Mouse (Mus musculus) c-Kit-negative CD71-positive TER-119-positive erythroid progenitor cells, embryonic 14.5 days (primary cell): ENCODE data around the gene Fbxo8.

Experiments used
- DNase-seq: peaks from one replicate; pipeline ENCODE4 v3.0.0-alpha.2; 2013; ENCODE audit warnings: low read depth, low spot score

Gene Fbxo8

DNA sequence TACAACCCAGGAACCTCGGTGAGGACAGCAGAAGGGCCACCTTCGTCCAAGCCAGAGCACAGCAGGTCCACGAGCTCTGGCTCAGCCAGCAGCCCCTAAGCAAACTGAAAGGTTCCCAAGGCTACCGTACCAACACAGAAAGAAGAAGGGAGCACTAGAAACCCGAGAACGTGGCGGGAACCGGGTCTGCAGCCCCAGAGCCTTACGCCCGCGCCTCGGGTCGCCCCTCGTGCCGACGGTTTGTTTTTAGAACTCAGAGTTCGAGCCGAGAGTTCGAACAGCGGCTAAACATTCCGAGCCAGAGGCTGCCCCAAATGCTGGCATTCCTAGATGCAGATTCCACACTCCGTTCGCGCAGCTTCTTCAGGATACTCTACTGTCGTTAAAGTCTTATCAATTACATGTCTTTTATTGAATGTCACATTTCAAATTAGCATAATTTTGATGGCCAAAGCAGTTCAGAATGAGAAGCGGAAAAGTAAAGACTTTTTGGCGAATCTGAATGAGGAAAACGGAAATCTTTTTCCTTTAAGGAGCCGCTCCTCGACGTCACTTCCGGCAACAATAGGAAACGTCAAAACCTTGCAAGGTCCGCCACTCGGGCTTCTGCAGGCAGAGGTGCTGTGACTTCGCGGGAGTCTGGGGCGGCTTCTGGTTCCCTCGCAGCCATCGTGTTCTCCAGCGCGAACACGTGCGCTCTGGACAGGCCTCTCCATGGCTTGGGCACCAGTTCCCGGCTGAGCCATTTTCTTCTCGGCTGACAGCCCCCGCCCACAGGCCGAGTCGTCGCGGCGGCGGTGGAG lies at the start of gene Fbxo8, which contains the start of gene Cep44:
Gene Fbxo8 (plus strand): TSS at position 533 of the 803 bp plus-strand sequence.
Gene Cep44 (minus strand): TSS at position 490 of the 803 bp plus-strand sequence.
- peak; percentile 71 for DNase-seq

DNA sequence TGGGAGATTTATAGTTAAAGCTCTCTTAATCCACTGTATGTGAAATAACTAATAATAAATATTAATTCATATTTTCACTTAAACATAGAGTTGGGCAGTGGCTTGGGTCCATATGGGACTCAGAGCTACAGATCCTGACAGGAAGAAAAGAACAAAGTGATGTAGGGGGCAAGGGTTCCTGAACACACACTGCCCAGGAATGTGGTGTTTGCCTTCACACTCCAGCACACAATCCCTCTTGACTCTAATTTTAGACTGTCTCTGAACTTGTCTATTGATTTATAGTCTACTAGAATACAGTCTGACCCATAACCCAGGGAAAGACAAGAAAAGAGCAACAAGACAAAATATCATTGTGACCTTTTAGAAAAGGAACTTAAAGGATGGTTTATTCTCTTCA lies 49.0 kb upstream of the Fbxo8 start:
- no peak for DNase-seq

DNA sequence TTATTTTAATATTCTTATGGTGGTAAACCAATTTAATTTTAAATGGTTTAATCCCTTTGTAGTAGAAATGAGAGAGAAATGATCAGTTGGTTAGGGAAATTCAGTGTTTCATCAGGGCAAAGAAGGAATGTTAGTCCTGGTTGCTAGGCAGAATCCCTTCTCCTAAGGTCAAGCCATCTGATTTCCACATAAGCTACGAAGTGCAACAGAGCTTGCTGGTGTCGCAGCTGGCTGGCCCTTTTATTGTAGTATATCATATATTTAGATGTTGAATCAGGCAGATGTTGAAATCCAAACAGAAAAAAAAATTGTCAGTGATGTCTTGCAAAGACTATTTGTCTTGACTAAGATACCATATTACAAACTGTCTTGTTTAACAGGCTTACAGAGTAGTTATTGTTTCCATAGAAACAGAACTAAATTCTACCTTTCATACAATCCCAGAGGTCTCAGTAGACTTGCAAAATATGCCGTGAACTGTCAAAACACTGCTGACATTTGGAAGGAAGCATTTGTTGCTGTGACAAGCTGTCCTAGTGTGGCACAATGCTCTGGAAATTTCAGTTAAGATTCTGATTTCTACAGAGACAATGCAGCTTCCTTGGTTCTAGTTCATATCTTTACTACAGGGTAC lies 42.5 kb upstream of the Fbxo8 start:
- no peak for DNase-seq

DNA sequence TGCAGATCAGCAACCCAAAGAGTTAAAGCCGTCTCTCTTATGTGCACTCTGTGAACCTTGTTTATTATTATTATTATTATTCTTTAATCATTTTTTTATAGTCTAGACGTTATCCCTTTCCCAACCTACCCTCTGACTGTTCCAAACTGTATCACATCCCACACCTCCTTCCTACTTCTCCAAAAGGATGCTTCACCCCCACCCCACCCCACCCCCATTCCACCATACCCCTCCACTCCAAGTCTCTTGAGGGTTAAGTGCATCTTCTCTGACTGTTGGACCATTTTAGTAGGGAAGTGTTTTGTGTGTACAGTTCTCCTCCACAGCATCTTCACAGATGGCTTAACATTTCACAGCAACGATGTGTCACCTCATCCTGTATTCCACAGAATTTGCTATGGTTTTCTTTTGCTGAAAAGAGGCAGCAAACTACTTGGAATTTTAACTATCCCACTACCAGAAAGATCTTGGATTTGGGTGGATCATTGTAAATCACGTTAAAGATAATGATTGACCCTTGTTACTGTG lies 41.9 kb upstream of the Fbxo8 start:
- no peak for DNase-seq

DNA sequence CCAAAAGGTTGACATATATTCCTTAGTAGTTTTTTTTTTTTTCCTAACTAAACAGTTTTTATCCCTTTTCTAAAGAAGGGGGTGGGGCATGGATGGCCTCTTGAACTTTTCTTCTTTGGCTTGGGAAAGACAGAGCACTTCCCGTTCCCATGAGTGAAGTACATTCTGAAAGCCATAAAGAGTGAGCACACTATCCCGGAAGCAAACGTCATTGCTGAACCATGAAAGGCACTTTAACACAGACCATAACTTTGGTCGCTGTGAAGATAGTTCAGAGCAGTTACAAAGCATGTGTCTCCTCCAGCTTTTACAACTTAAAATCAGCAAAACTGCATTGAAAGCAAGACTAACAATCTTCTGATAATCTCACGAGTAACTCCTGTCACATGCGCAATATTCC lies 32.0 kb upstream of the Fbxo8 start:
- DNase-seq: no peak

DNA sequence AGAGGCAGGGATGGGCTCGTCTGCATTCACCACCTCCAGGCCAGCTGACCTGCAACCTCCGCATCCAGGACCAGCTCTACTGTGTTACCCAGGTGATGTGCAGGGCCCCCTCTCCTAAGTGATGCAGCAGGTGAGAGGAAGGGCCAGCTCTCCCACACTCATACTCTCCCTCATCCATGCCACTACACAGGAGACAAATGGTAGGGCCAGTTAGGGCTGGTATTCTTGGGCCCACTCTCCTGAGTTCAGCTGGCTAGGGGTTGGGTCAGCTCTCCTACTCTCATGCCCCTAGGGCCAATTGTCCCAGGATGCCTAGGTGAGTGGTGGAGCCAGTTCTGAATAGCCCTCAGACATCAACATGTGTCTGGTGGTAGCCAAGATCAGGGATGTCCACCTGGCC lies 30.6 kb upstream of the Fbxo8 start:
- no peak for DNase-seq

DNA sequence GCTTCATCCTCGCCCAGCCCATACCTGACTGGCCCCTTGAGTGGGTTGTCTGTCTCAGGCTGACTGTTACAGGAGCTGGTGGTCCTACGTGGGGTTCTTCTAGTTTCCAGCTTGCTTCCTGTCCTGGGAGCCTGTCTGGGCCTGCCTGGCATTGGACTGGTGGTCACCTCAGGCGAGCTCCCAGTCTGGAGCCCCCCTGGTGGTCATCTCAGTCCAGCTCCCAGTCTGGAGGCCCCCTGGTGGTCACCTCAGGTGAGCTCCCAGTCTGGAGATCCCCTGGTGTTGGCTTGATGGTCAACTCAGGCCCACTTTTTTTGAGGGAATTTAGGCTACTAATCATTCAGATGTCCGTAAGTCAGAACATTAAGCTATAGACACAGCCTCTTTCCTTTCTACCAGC lies 29.8 kb upstream of the Fbxo8 start:
- no peak for DNase-seq

DNA sequence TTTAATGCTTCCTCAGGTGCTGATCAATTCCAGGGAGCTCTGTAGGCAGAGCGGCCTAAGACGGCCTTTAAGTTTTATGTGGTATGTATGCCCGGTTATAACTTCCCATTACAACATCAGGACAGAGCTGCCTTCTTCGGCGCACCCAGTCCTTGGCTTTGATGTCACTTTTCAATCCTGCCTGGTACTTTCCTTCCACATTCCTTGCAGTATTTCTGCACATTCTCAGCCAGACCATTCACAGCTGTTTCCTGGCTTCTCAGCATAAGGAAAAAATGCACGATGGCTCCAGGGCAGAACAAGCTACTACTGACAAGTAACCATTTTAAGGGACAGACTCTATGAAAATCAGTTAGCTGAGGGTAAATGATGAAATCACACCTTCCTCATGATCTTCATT lies 22.0 kb upstream of the Fbxo8 start:
- DNase-seq: no peak

DNA sequence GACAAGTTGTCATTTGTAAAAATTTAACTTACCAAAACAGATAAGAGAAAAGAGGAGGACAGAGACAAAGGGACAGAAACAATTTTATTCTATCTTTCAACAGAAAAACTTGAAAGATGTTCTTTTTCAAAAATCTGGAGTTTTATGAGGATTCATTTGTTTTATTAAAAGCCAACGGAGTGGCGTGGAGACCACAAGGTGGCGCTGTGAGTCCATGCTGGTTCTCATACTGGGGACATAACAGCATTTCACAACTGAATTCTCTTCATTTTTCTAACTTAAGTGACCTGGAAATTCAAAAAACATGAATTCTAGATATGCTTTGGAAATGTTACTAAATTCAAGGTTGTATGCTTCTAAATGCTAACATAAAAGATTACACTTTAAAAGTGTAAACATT lies 20.5 kb upstream of the Fbxo8 start:
- peak; percentile 38 for DNase-seq

DNA sequence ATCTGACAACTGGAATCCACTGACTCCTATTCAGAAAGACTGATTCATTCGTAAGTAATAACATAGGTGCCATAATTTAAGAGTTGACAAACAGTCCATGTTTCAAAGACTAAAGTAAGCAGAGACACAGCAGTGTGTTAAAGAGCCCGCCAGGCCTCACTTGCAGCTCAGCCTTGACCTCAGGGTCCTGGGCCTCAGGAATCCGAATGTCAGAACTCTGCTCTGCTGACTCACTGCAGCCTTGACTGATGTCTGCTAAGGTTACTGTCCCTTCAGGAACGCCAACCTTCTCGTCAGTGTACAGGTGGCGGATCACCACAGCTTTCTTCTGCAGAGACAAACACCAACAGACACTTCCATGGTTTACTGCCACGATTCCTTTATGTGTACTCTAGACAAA lies 10.2 kb upstream of the Fbxo8 start:
- no peak for DNase-seq

DNA sequence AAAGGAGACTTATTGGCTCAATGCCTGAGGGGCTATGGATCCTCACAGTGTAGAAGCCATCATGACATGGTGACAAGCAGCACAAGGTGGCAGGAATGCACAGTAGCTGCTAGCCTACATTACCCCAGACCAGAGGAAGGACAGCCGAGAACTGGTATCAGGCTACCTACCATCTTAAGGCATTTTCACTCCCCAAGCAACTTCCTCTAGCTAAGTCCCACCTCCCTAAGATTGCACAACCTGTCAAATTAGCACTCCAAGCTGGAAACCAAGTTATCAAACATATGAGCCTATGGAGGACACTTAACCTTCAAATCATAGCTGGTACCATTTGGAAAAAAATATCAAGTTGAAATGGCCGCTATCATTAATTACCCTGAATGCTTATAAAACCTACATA lies 3.0 kb upstream of the Fbxo8 start:
- DNase-seq: no peak

DNA sequence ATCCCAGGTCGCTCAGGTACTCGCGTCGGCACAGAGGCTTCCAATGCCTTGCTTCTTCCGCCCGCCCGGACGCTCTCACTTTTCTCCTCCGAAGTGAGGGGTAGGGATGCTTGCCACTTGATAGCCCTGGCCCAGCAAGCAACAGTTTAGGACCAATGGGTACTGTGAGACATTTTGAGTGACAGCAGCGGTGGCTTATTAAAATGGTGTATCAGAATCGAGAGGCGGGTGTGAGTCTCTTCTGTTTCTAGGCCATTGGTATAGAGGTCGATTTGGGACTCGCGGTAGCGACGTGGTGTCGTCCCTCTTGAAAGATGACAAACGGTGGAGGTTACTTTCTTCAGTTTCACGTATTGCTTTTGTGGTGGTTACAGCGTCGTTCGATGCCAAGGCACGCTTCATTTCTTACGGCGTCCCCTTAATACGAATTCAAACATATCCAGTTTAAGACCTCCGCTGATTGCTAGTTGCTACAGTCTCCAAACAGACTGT lies 517 bp downstream of the Fbxo8 start:
- DNase-seq: peak; percentile 90

DNA sequence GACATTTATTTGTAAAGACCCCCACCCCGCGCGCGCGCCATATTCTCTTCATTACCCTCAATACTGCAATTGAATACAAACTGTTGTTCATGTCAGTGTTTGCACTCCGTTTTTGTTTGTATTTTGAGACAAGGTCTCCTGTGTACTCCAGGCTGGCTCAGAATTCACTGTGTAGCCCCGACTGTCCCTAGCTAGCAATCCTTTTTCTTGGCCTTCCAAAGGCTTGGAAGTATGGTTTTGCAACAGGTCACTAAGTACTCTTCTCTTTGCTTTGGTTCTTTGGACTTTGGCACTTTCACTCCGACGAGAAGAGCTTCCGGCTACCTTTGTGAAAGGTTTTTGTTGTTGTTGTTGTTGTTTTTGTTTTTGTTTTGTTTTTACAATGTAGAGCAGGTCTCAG lies 1.2 kb downstream of the Fbxo8 start:
- no peak for DNase-seq

DNA sequence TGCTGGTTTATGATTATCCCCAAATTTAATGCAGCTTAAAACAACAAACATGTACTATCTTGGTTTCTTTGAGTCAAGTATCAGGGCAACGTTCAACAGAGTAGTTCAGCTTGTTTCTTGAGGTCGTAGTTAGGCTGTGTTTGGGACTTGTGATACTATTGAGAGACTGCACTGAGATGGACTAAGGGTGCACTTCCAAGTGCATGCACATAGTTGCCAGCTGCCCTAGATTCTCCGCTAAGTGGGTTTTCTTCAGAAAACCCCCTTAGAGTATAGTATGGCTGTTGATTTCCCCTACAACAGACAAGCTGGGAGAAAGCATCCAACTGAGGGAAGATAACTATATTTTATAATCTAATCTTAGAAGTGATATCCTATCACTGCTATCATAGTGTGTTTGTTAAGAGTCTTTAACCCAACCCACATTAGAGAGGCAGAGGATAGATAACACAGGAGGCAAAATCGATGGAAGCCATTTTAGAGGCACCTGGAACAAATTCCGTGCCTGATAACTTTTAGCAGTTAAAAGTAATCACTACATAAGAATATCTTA lies 1.7 kb downstream of the Fbxo8 start:
- DNase-seq: no peak

DNA sequence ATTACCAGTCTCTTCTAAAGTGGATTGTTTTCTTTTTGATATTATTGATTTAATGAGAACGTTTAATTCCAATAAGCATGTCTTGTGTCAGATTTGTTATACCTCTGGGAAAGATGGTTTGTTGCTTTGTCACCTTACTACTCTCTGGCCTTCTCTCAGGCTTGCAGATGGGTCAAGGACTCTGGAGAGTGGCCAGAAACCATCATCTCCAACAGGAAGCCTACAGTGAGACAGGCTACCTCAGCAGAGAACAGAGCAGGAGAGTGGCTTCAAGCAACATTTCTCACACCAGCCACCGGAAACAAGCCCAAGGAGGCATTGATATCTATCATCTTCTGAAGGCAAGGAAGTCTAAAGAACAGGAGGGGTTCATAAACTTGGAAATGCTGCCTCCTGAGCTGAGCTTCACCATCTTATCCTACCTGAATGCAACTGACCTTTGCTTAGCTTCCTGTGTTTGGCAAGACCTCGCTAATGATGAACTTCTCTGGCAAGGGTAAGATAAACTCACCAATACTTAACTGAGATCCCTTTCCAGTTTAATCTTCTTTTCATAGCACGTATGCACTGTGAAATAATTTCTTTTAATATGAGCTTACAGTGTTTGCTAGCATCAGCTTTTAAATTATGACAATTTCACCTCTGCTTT lies 13.6 kb downstream of the Fbxo8 start:
- no peak for DNase-seq

DNA sequence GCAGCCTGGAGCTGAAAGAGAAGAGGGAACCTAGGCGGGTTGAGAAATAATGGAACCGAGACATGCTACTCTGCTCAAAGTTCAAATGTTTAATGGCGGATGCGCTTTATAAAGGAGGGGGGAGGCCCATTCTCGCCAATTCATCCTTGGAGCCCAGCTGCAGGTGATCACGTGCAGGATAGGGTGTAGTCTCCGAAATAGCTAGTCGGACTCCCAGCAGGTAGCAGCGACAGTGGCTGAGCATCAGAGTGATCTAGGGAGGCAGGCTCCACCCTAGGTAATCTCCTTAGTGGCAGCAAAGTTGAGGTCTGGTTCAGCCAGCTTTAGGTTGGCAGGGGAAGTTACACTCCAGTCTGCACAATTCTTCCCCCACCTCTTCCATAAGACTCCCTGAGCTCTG lies 16.0 kb downstream of the Fbxo8 start:
- DNase-seq: no peak

DNA sequence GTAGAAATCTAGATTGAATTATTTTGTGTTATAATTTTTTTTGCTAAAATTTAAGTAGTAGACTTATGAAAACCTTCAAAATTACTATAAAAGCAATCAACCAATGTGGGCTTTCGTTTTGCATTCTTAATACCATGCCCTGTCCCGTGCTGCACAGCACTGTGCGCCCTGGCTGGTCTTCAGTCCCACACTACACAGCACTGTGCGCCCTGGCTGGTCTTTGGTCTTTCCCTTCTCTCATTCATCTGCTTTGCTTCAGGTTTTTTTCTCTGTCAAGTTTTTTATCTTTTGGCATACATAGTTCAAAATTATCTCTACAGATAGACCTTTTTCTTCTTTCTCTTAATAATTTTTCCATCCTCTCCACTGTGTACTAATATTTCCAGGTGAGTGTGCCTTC lies 30.0 kb downstream of the Fbxo8 start:
- no peak for DNase-seq

DNA sequence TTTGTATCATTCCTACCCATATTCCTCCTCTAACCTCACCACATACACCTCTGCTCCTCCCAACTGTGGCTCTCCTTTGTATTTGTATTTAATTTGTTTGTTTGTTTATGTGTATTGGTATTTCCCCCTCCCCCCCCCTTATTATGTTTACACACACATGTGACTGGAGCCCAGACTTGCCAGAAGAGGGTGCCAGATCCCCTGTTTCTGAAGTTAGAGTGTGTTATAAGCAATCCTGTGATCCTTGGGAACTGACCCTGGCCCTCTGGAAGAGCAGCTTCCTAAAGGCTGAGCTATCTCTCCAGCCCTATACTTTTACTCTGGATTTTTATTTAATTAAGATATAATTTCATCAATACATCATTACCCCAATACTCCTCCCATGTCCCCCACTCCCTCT lies 32.0 kb downstream of the Fbxo8 start:
- no peak for DNase-seq

DNA sequence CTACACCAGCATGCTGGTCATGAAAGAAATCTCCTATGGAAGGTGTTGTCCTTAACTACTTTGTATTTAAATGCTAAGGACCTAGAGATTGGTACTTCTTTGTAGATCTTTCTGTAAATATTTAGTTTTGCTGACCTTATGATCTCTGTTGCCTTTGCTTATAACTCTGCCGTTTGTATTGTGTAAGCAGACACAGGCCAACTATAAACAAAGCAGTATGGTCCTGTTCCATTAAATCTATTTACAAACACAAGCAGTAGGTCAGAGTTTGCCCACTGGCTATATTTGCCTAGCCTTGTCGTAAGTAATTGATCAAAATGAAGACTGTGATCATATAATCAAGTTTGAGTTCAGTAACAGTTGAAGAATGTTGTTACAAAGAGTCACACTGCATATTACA lies 38.1 kb downstream of the Fbxo8 start:
- DNase-seq: no peak

DNA sequence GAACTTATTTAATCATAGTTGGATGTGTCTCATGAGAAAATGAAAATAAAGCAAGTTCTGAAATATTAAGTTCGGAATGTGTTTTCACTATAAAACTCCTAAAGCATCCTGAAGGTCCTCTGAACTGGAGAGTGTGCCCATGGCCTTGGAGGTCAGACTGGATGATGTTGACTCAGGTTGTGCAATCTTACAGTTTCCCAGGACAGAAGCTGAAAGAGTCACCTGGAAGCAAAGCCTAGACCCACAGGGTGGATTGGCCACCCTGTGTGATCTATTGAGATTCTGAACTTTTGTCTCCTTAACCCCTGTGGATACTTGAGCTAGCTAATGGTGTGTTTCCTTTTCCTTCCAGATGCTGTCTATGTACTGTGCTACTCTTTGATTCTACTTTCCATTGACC lies 40.2 kb downstream of the Fbxo8 start:
- DNase-seq: no peak

DNA sequence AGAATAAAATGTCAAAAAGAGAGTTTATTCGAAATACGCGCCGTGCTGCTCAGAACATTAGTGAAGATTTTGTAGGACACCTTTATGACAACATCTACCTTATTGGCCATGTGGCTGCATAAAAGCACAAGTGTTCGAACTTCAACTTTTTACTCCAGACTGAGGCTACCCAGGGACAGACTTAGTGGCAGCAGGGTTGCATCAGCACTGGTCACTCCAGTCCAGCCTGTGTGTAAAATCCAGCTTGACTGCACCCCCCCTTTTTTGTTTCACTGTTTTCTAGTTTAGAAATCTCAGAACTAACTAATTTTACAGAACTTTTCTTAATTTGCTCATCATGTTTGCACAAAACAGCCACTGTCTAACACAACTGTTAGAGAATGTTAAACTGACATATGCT lies 40.6 kb downstream of the Fbxo8 start:
- no peak for DNase-seq

DNA sequence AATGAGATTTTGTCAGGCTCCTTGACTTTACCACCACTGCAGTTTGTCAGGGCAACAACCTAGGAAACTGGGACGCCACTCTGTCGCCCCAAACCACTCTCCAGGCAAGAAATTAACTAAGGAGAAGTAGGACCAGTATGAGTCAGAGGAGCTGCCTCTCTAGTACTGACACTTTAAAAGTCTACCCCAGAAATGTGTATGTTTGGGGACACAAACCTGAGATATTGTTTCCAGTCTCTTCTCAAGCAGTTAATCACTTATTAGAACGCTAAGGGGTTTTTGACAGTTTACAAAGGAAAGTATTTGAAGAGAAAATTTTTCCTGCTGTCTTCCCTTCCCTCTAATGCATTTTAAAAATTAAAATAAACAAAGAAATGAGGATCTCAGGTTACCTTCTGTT lies 55.6 kb downstream of the Fbxo8 start:
- DNase-seq: no peak
